Mouse (Mus musculus): ENCODE measurements at regions not wholly inside any gene's neighbourhood (a gene's known extent, or its start where the extent isn't known, plus 50 kb on each side); places are given as distances from the start of the nearest gene placed in this dataset.

GRCm38 (mm10) chr7:34546609-34547316 is 109.8 kb downstream of the Kctd15 start:
- no peaks in the 10 kb centered on the region for H3K36me3 ChIP-seq
- no peak overlapping the region for H3K27ac ChIP-seq
- no peaks in the 10 kb centered on the region for H3K4me1 ChIP-seq
- H3K9ac ChIP-seq, result no peak overlapping the region
- peaks cover 7% of the 10 kb centered on the region; the same call in 1 of the 2 replicates for H3K9me3 ChIP-seq (replicated peaks)
- ATAC-seq, result no peak
- no peaks in the 10 kb centered on the region for H3K27me3 ChIP-seq (replicated peaks)
- no peak overlapping the region for H3K4me2 ChIP-seq
- no peak overlapping the region for H3K4me3 ChIP-seq
- 58% methylated on average over 19 of the region's 19 CpGs for WGBS (ENCODE audit: insufficient replicate concordance)

DNA sequence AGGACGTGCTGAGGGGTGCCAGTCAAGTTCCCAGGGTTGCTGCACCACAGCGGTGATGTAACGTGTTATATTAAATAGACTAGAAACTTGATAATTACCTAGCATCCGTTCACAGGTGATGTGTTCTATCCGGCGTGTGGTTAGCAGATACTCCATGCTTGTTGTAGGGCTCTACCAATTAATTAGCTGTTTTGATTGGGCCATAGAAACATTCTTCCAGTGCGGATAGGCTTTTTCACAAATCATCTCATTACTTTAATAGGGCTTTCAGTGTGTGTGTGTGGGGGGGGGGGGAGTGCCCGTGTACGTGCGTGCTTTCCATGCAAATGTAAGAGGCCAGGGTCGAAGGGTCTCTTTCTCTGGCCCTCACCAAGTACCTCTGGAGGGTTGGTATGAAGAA is 110.6 kb downstream of the Kctd15 start:
- Histone ChIP-seq H3K27me3 (replicated peaks) (no peaks in the 10 kb centered on the region), H3K36me3 (no peaks in the 10 kb centered on the region), H3K4me3 (no peak overlapping the region), H3K4me2 (no peak overlapping the region), H3K27ac (no peak overlapping the region), H3K9ac (no peak overlapping the region), H3K9me3 (replicated peaks) (peaks cover 10% of the 10 kb centered on the region), H3K4me1 (no peaks in the 10 kb centered on the region)
- ATAC-seq, result no peak
- WGBS (ENCODE audit: insufficient replicate concordance), result 72% methylated on average over 11 of the region's 11 CpGs

GRCm38 (mm10) chr7:34541906-34542305 is 114.6 kb downstream of the Kctd15 start:
- Histone ChIP-seq H3K4me1 (no peaks in the 10 kb centered on the region), H3K27ac (no peak overlapping the region), H3K9ac (no peak overlapping the region), H3K27me3 (replicated peaks) (no peaks in the 10 kb centered on the region), H3K36me3 (no peaks in the 10 kb centered on the region), H3K4me3 (no peak overlapping the region), H3K4me2 (no peak overlapping the region), H3K9me3 (replicated peaks) (peaks cover 19% of the 10 kb centered on the region)
- 50% methylated on average over 4 of the region's 4 CpGs for WGBS (ENCODE audit: insufficient replicate concordance)
- no peak for ATAC-seq

- Histone ChIP-seq H3K4me1 (no peaks in the 10 kb centered on the region), H3K27me3 (replicated peaks) (no peaks in the 10 kb centered on the region), H3K4me3 (no peak overlapping the region), H3K9ac (no peak overlapping the region), H3K36me3 (no peaks in the 10 kb centered on the region), H3K9me3 (replicated peaks) (peaks cover 19% of the 10 kb centered on the region), H3K27ac (no peak overlapping the region), H3K4me2 (no peak overlapping the region)
- ATAC-seq, result no peak
- 53% methylated on average over 4 of the region's 4 CpGs for WGBS (ENCODE audit: insufficient replicate concordance)
These were observed 115.5 kb downstream of the Kctd15 start for GRCm38 (mm10) chr7:34541000-34541399.

- no peak overlapping the region for H3K27ac ChIP-seq
- H3K4me1 ChIP-seq, result no peaks in the 10 kb centered on the region
- H3K4me3 ChIP-seq, result no peak overlapping the region
- H3K36me3 ChIP-seq, result no peaks in the 10 kb centered on the region
- no peak for ATAC-seq
- no peaks in the 10 kb centered on the region for H3K27me3 ChIP-seq (replicated peaks)
- no peak overlapping the region for H3K9ac ChIP-seq
- 78% methylated on average over 2 of the region's 2 CpGs for WGBS (ENCODE audit: insufficient replicate concordance)
- H3K4me2 ChIP-seq, result no peak overlapping the region
- peaks cover 19% of the 10 kb centered on the region for H3K9me3 ChIP-seq (replicated peaks)
These were observed 116.7 kb downstream of the Kctd15 start for GRCm38 (mm10) chr7:34539856-34540255.

DNA sequence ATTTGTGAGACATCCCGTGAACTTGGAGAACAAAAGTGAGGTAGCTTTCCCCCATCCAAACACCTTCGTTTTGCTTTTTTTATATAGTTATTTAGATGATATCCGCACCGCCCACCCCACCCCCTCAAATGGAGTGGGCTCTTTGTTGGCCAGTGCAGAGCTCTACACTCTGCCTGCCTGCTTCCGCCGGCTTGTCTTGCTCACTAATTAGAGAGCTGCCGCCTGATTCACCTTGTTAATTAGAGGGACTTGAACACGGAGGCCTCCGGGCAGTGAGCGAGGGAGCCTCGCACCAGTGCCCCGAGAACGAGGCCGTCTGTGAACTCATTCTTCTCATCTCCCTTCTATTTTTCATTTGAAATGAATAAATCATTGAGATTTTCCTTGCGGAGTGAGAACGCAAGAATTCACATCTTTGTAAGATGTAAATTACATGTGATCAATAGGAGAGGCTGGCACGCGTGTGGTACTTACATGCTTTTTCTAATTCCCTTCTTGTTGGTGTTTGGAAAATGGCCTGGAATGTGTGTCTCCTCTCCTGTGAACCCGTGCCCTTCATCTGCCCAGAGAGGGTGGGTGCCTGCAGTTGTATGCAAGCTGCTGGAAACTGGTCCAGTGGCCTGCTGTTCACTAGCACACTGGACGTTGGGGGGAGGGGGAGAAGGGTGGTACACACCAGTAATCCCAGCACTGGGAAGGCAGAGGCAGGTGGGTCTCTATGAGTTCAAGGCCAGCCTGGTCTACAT is 118.0 kb downstream of the Kctd15 start:
- H3K4me1 ChIP-seq, result no peaks in the 10 kb centered on the region
- no peak overlapping the region for H3K9ac ChIP-seq
- no peak overlapping the region for H3K4me2 ChIP-seq
- WGBS (ENCODE audit: insufficient replicate concordance), result 76% methylated on average over 20 of the region's 20 CpGs
- no peak overlapping the region for H3K27ac ChIP-seq
- no peaks in the 10 kb centered on the region for H3K27me3 ChIP-seq (replicated peaks)
- ATAC-seq, result no peak
- H3K36me3 ChIP-seq, result no peaks in the 10 kb centered on the region
- peaks cover 19% of the 10 kb centered on the region for H3K9me3 ChIP-seq (replicated peaks)
- no peak overlapping the region for H3K4me3 ChIP-seq

DNA sequence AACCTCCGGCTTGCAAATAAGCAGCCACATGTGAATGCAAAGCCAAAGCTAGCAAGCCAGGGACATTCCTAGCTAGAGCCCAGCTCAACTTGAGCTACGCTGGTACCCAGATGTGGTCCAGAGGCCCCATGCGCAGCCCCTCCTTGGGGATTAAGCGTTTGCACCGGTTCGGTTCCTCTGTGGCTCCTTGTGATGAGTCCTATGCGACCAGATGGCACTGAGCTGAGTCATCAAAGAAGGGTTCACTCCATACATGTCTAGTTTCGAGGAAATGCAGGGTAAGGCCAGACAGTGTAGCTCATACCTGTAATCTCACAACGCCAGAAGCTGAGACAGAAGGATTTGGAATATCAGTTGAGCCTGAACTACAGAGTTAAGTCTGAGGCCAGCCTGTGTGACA is 119.4 kb downstream of the Kctd15 start:
- H3K9me3 ChIP-seq (replicated peaks), result peaks cover 15% of the 10 kb centered on the region
- no peak overlapping the region for H3K27ac ChIP-seq
- H3K36me3 ChIP-seq, result no peaks in the 10 kb centered on the region
- H3K27me3 ChIP-seq (replicated peaks), result no peaks in the 10 kb centered on the region
- H3K4me3 ChIP-seq, result no peak overlapping the region
- WGBS (ENCODE audit: insufficient replicate concordance), result 64% methylated on average over 9 of the region's 9 CpGs
- no peaks in the 10 kb centered on the region for H3K4me1 ChIP-seq
- H3K9ac ChIP-seq, result no peak overlapping the region
- no peak overlapping the region for H3K4me2 ChIP-seq
- no peak for ATAC-seq

- no peak overlapping the region for H3K4me2 ChIP-seq
- H3K4me3 ChIP-seq, result no peak overlapping the region
- no peaks in the 10 kb centered on the region for H3K36me3 ChIP-seq
- H3K4me1 ChIP-seq, result no peaks in the 10 kb centered on the region
- no peak for ATAC-seq
- H3K27me3 ChIP-seq (replicated peaks), result no peaks in the 10 kb centered on the region
- H3K9me3 ChIP-seq (replicated peaks), result no peaks in the 10 kb centered on the region
- no peak overlapping the region for H3K9ac ChIP-seq
- no peak overlapping the region for H3K27ac ChIP-seq
- WGBS (ENCODE audit: insufficient replicate concordance), result 48% methylated on average over 5 of the region's 5 CpGs
These were observed 122.3 kb downstream of the Kctd15 start for GRCm38 (mm10) chr7:34534241-34534640.

- ATAC-seq, result no peak
- no peaks in the 10 kb centered on the region for H3K27me3 ChIP-seq (replicated peaks)
- H3K27ac ChIP-seq, result no peak overlapping the region
- H3K9me3 ChIP-seq (replicated peaks), result no peaks in the 10 kb centered on the region
- no peaks in the 10 kb centered on the region for H3K36me3 ChIP-seq
- H3K4me2 ChIP-seq, result no peak overlapping the region
- H3K9ac ChIP-seq, result no peak overlapping the region
- no peak overlapping the region for H3K4me3 ChIP-seq
- H3K4me1 ChIP-seq, result no peaks in the 10 kb centered on the region
- 58% methylated on average over 3 of the region's 3 CpGs for WGBS (ENCODE audit: insufficient replicate concordance)
These were observed 124.9 kb downstream of the Kctd15 start for GRCm38 (mm10) chr7:34531639-34532038.

- Histone ChIP-seq H3K27ac (no peak overlapping the region), H3K9me3 (replicated peaks) (no peaks in the 10 kb centered on the region), H3K4me2 (no peak overlapping the region), H3K4me1 (no peaks in the 10 kb centered on the region), H3K27me3 (replicated peaks) (no peaks in the 10 kb centered on the region), H3K9ac (no peak overlapping the region), H3K4me3 (no peak overlapping the region), H3K36me3 (no peaks in the 10 kb centered on the region)
- 62% methylated on average over 2 of the region's 2 CpGs for WGBS (ENCODE audit: insufficient replicate concordance)
- no peak for ATAC-seq
These were observed 114.7 kb upstream of the Lsm14a start for GRCm38 (mm10) chr7:34507858-34508257.

DNA sequence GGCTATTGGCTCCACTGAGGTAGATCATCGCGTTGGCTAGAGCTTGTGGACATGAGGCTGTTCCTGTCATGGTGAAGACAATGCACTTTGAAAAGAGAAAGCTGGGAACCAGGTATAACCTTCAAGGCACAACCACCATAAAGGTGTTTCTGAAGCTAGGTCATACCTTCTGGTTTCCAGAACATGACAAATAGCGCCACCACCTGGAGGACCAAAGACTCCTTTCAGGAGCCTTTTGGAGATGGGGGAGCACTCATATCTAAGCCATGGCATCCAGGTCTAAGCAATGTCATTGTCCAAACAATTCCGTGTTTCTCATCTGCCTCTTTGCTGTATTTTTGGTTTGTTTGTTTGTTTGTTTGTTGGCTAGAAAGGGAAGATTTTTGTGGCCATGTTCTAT is 113.7 kb upstream of the Lsm14a start:
- Histone ChIP-seq H3K27me3 (replicated peaks) (no peaks in the 10 kb centered on the region), H3K4me3 (no peak overlapping the region), H3K27ac (no peak overlapping the region), H3K4me1 (no peaks in the 10 kb centered on the region), H3K4me2 (no peak overlapping the region), H3K9me3 (replicated peaks) (no peaks in the 10 kb centered on the region), H3K36me3 (no peaks in the 10 kb centered on the region), H3K9ac (no peak overlapping the region)
- 49% methylated on average over 4 of the region's 4 CpGs for WGBS (ENCODE audit: insufficient replicate concordance)
- no peak for ATAC-seq

GRCm38 (mm10) chr7:34493892-34494291 is 100.8 kb upstream of the Lsm14a start:
- WGBS (ENCODE audit: insufficient replicate concordance), result 54% methylated on average over 10 of the region's 10 CpGs
- no peaks in the 10 kb centered on the region for H3K27me3 ChIP-seq (replicated peaks)
- no peak overlapping the region for H3K4me3 ChIP-seq
- H3K36me3 ChIP-seq, result no peaks in the 10 kb centered on the region
- no peak overlapping the region for H3K27ac ChIP-seq
- no peak overlapping the region for H3K4me2 ChIP-seq
- no peaks in the 10 kb centered on the region for H3K4me1 ChIP-seq
- no peak overlapping the region for H3K9ac ChIP-seq
- no peak for ATAC-seq
- no peaks in the 10 kb centered on the region for H3K9me3 ChIP-seq (replicated peaks)

All from liver, embryonic 12.5 days (tissue).